Mouse (Mus musculus) G1E (cell line): ENCODE results near the gene Srf. TPM values are rescaled to one million over a fixed set of nuclear protein-coding genes. Genes with fewer than 3 reads are reported as not detected.

Experiments used
- ATAC-seq: 2 replicates; pipeline ENCODE4 v1.8.0; 2016; ENCODE audit warnings: mild to moderate bottlenecking; ENCODE audit not compliant: insufficient number of reproducible peaks, poor library complexity, low FRiP score, severe bottlenecking; ENCODE audit errors: extremely low read depth
- DNase-seq: peaks from one replicate; pipeline ENCODE4 v3.0.0; 2012; ENCODE audit warnings: low spot score
- H3K27me3 ChIP-seq: 2 replicates; pipeline ENCODE4 v1.6.1; 2012; ENCODE audit warnings: mild to moderate bottlenecking, low read length, inconsistent platforms; ENCODE audit not compliant: insufficient read depth
- H3K36me3 ChIP-seq: replicated peaks from 2 replicates; pipeline ENCODE3; 2012; ENCODE audit warnings: mild to moderate bottlenecking, inconsistent platforms
- H3K4me1 ChIP-seq: 2 replicates; pipeline ENCODE4 v1.6.1; 2012; ENCODE audit warnings: low read depth, low read length, inconsistent platforms, mixed read lengths; ENCODE audit not compliant: insufficient read depth
- H3K4me3 ChIP-seq: 2 replicates; pipeline ENCODE4 v1.5.1; 2012; ENCODE audit warnings: low read depth, mild to moderate bottlenecking, inconsistent platforms, low read length, moderate library complexity, mixed read lengths
- H3K9me3 ChIP-seq: replicated peaks from 2 replicates; pipeline ENCODE4 v1.6.1; 2012; ENCODE audit warnings: inconsistent platforms
- CTCF ChIP-seq: IDR thresholded peaks from 2 replicates; pipeline ENCODE4 v1.5.1; 2012; ENCODE audit warnings: low read depth, low read length, inconsistent platforms, mixed read lengths
- GATA1 ChIP-seq: IDR thresholded peaks from 2 replicates; pipeline ENCODE4 v1.6.1; 2012; ENCODE audit warnings: borderline replicate concordance, low read length, inconsistent platforms, mixed read lengths
- GATA2 ChIP-seq: IDR thresholded peaks from 2 replicates; pipeline ENCODE4 v1.6.1; 2012; ENCODE audit warnings: low read depth, low read length, inconsistent platforms, borderline replicate concordance
- POLR2AphosphoS5 ChIP-seq: IDR thresholded peaks from 2 replicates; pipeline ENCODE4 v1.6.1; 2012; ENCODE audit warnings: low read depth, low read length, inconsistent platforms; ENCODE audit not compliant: insufficient replicate concordance
- TAL1 ChIP-seq: conservative IDR thresholded peaks from 2 replicates; pipeline ENCODE4 v1.6.1; 2012; ENCODE audit warnings: low read depth, low read length, inconsistent platforms, mixed read lengths
- polyA plus RNA-seq: library from polyadenylated mRNA; stranded (reverse); fragments of >175 nt; gene quantifications from 2 replicates; pipeline ENCODE4 v1.2.3, GENCODE M21; 2012
- total RNA-seq, 2 experiments: library from RNA; stranded (forward) in 1 of 2; stranded (reverse) in 1 of 2; fragments of 200-1000 nt in 1 of 2; fragments of >200 nt in 1 of 2; fragmentation: Nextera tagmentation in 1 of 2; gene quantifications; 2 replicates each; pipeline ENCODE4 v1.2.3; 2014 to 2017

Srf gene
- total and polyA plus RNA-seq, 3 experiments: 18.4 to 113 (median 52.7) TPM

DNA sequence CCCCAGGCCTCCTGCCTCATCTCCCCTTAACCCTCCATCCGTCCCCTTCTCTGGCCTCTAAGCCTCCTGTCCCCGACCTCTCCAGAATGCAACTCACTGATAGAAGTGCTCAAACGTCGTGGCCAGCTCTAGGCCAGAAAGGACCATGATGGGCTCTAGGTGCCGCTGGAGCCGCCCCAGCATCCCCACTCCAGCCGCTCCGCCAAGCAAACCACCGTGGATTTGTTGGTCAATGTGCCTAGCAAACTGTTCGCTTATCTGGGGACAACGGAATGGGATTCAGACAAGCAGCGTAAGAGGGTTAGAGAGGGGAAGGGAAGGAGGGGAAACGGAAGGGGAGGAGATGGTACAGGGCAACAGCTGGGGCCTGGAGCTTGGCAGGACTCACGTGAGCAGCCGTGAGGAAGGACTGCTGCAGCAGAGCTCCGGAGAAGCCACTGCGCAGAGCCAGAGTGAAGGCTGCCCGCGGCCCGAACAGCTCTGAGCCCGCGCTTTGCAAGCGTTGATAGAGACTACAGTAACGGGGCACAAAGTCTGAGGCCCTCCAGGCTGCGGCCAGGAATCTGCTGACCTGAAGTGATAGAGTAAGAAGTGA is 35.5 kb downstream of the Srf start:
- DNase-seq (no peak), ATAC-seq (no peak)
- Histone ChIP-seq H3K4me3 (no peak overlapping the region), H3K9me3 (no peaks in the 10 kb centered on the region), H3K36me3 (no peaks in the 10 kb centered on the region), H3K4me1 (peaks cover 3% of the 10 kb centered on the region; the same call in 1 of the 2 replicates), H3K27me3 (peaks cover 42% of the 10 kb centered on the region)
- no peak for TF ChIP-seq POLR2AphosphoS5
- no peak for TF ChIP-seq GATA2
- no peak for TF ChIP-seq CTCF
- TF ChIP-seq GATA1: no peak
- no peak for TF ChIP-seq TAL1

DNA sequence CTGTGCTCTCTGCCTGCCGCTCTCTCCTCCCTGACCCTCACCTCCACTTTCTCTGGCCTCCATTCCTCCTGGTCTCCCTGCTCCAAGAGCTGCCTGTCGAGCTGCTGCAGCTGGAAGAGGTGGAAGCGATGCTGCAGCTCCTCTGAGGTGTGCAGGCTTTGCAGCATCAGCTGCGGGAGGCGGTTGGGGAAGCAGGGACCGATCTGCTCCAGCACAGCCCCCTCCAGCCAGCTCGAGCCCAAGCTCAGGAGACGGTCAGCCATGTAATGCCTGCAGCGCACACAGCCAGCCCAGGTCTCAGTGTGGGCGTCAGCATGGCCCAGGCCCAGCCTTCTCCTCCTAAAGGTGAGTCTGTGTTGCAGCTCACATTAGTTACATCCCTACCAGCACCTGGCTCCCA is 36.0 kb downstream of the Srf start:
- DNase-seq (no peak), ATAC-seq (no peak)
- Histone ChIP-seq H3K4me1 (peaks cover 3% of the 10 kb centered on the region; the same call in 1 of the 2 replicates), H3K9me3 (no peaks in the 10 kb centered on the region), H3K4me3 (no peak overlapping the region), H3K27me3 (peaks cover 38% of the 10 kb centered on the region), H3K36me3 (no peaks in the 10 kb centered on the region)
- TF ChIP-seq TAL1 (no peak), CTCF (no peak), GATA1 (no peak), POLR2AphosphoS5 (no peak), GATA2 (no peak)

DNA sequence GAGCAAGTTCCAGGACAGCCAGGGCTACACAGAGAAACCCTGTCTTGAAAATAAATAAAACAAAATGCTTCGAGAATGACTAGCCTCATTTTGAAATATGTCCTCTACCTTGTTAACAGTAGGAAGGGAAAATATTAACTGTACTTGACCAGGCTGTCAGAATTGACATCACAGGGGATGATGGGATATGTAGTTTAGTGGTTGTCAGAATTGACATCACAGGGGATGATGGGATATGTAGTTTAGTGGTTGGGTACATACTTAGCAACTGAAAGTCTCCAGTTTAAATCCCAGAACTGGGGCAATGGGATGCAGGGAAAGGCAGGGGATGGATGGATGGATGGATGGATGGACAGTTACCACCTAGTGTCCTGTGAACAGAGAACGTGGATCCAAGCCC is 42.6 kb downstream of the Srf start:
- H3K9me3 ChIP-seq: no peaks in the 10 kb centered on the region
- DNase-seq: no peak
- H3K27me3 ChIP-seq: peaks cover 11% of the 10 kb centered on the region
- H3K4me3 ChIP-seq: no peak overlapping the region
- no peak for ATAC-seq
- no peaks in the 10 kb centered on the region for H3K36me3 ChIP-seq
- no peaks in the 10 kb centered on the region for H3K4me1 ChIP-seq
- TF ChIP-seq GATA1: no peak
- TF ChIP-seq GATA2: no peak
- no peak for TF ChIP-seq TAL1
- no peak for TF ChIP-seq POLR2AphosphoS5
- TF ChIP-seq CTCF: no peak

DNA sequence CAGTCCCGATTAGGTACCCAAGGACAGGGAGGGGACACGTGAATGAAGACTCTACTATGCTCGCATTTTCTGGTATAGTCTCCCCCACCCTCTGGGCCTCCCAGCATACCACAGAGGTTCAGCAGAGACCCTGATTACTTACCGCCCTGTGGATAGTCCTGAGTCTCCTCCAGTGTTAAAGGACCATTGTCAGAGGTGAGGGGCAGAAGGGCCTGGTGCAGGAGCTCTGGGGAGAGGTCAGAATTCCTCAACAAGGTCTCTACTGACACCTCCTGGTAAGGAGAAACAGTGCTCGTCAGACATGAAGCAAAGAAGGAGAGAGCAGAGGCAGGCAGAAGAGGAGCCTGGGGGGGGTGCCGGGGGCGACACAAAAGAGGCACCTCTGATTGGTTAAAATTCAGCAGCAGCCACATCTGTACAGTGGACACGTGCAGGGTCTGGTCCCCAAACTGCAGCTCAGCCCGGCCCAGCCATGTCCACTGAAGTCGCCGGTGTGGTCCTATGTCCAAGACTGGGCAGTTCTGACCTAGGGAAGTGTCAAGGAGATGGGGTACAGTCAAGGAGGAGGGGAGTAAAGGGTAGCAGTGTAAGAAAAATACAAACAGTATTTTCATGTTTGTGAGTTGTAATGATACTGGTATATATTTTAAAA is 44.8 kb downstream of the Srf start:
- Histone ChIP-seq H3K9me3 (no peaks in the 10 kb centered on the region), H3K4me1 (no peaks in the 10 kb centered on the region; the same call in 1 of the 2 replicates), H3K36me3 (no peaks in the 10 kb centered on the region), H3K4me3 (no peak overlapping the region), H3K27me3 (peaks cover 21% of the 10 kb centered on the region)
- no peak for ATAC-seq
- no peak for TF ChIP-seq TAL1
- no peak for DNase-seq

DNA sequence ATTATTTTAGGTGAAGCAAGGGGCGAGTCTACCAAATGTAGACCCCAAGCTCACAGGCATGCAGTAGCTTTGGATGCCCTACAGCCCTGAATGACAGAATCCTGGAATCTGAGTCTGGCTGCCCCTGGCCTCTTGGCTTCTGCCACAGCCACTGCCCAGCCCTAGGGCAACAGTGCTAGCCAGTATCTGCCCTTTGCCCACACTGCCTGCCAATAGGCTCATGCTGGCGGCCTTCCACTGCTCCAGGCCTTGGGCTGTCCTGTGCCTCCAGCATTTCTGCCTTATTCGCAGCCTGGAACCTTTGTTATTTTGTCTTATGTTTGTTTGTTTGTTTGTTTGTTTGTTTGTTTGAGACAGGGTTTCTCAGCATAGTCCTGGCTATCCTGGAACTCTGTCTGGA is 50.4 kb downstream of the Srf start:
- TF ChIP-seq TAL1 (no peak), GATA2 (no peak), CTCF (no peak), POLR2AphosphoS5 (no peak), GATA1 (no peak)
- Histone ChIP-seq H3K9me3 (no peaks in the 10 kb centered on the region), H3K36me3 (peaks cover 29% of the 10 kb centered on the region), H3K27me3 (peaks cover 26% of the 10 kb centered on the region), H3K4me3 (no peak overlapping the region), H3K4me1 (peaks cover 9% of the 10 kb centered on the region)
- ATAC-seq (no peak), DNase-seq (no peak)

DNA sequence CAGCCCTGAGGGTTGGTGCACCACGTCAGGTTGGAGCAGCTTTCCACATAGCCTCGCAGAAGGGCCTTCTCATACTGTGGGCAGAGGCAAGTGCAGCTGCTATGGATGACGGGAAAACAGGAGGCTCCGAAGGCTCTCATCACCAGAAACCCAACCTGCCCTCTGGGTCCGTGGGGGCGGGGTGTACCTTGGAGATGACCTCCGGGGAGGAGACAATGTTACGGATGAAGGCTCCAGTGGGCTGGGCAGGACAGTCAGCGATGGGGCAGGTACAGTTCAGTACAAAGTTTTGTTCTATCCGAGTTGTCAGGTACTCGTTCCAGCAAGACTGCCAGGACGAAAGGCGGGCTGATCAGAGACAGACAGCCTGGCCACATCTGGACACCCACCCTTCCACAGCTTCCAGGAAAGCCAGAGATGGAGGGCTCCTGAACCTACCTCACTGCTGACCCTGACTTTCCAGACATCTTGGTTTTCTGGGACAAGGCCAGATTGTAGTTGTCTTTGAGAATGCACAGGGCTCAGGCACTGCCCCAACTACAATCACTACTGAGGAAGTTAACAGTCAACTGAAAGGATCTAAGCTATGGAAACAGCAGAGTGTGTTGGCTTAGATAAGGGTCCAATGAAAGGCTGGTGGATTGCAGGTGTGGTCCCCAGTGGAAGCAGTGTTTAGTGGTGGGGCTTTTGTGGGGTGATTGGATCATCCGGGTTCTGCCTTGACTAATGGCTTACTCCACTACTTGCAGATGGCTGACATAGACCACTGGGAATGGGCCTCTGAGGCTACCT is 51.9 kb downstream of the Srf start:
- Histone ChIP-seq H3K36me3 (peaks cover 45% of the 10 kb centered on the region), H3K27me3 (peaks cover 22% of the 10 kb centered on the region), H3K4me3 (no peak overlapping the region), H3K4me1 (peaks cover 11% of the 10 kb centered on the region), H3K9me3 (no peaks in the 10 kb centered on the region)
- no peak for TF ChIP-seq GATA2
- TF ChIP-seq CTCF: no peak
- TF ChIP-seq POLR2AphosphoS5: no peak
- TF ChIP-seq TAL1: no peak
- no peak for TF ChIP-seq GATA1
- ATAC-seq: no peak; the same call in 1 of the 2 replicates
- DNase-seq: no peak
